ENCODE assay signal across 12 mouse cellular contexts in genomic region chr6:93257130-93257841, GRCm38 (mm10).
DNase-seq lines count a peak whose midpoint lies in the region; ATAC-seq lines count a peak whose summit lies in the region.
"Had no signal": no experiment of that assay in that cellular context is flagged by ENCODE, and none has a peak within 500 bp of the region (broad histone marks: within the 10 kb centered on the region; RNA-seq: fewer than 3 reads in every experiment).

No protein-coding gene starts in this region.

- no peaks in the 10 kb centered on the region for H3K9me3 ChIP-seq in kidney, embryonic 15.5 days (replicated peaks)
- H3K9me3 ChIP-seq: liver, embryonic 15.5 days had no signal

- H3K27ac ChIP-seq in kidney, embryonic 15.5 days: no peak overlapping the region
- H3K27ac ChIP-seq: liver, embryonic 15.5 days had no signal

- no peak overlapping the region for H3K4me2 ChIP-seq in kidney, embryonic 15.5 days
- H3K4me2 ChIP-seq: liver, embryonic 15.5 days; midbrain, embryonic 11.5 days had no signal

- H3K4me3 ChIP-seq in kidney, embryonic 15.5 days (replicated peaks): no peak overlapping the region
- H3K4me3 ChIP-seq: liver, embryonic 15.5 days had no signal

- 68% methylated on average over 5 of the region's 5 CpGs for WGBS in kidney, embryonic 15.5 days

- H3K27me3 ChIP-seq in kidney, embryonic 15.5 days: no peaks in the 10 kb centered on the region
- H3K27me3 ChIP-seq: liver, embryonic 15.5 days had no signal

- peaks cover 2% of the 10 kb centered on the region; the same call in 1 of the 2 replicates for H3K4me1 ChIP-seq in kidney, embryonic 15.5 days
- H3K4me1 ChIP-seq: liver, embryonic 15.5 days had no signal

- no peak for ATAC-seq in kidney, embryonic 15.5 days (replicated peaks; ENCODE audit: low FRiP score)

- no peak overlapping the region for H3K9ac ChIP-seq in kidney, embryonic 15.5 days
- H3K9ac ChIP-seq: liver, embryonic 15.5 days had no signal

- no peaks in the 10 kb centered on the region for H3K36me3 ChIP-seq in kidney, embryonic 15.5 days
- H3K36me3 ChIP-seq: liver, embryonic 15.5 days had no signal

- peak; percentile 4 for DNase-seq in adrenal gland, adult 2 months
- no peak for DNase-seq in adrenal gland, adult 18-20 months (ENCODE audit: low spot score in 2 of 2)
- peak; percentile 36 to 73 for DNase-seq in kidney, postnatal 36 days
- peak; percentile 55 for DNase-seq in fibroblast of lung, adult 2 months (ENCODE audit: low read depth)
- peak; percentile 23 for DNase-seq in lung, postnatal 36 days
- no peak for DNase-seq in urinary bladder, postnatal 36 days (ENCODE audit: low spot score in 2 of 2)
- DNase-seq in right cerebral cortex, postnatal 10 days (ENCODE audit: low spot score in 2 of 2): no peak
- DNase-seq: cerebellum, adult 8-10 months; thymus, postnatal 4 days had no signal

Comparison
In these comparisons a context has a peak if more than half of its experiments do, and no peak if none do; other contexts are left out.
1. DNase-seq: peak in adrenal gland, adult 2 months (single experiment), kidney, postnatal 36 days (2 of 2), fibroblast of lung, adult 2 months (single experiment) and lung, postnatal 36 days (single experiment); none in adrenal gland, adult 18-20 months (0 of 2), urinary bladder, postnatal 36 days (0 of 2) and right cerebral cortex, postnatal 10 days (0 of 2).